ENCODE assay signal across 9 mouse cellular contexts in the genomic region with DNA sequence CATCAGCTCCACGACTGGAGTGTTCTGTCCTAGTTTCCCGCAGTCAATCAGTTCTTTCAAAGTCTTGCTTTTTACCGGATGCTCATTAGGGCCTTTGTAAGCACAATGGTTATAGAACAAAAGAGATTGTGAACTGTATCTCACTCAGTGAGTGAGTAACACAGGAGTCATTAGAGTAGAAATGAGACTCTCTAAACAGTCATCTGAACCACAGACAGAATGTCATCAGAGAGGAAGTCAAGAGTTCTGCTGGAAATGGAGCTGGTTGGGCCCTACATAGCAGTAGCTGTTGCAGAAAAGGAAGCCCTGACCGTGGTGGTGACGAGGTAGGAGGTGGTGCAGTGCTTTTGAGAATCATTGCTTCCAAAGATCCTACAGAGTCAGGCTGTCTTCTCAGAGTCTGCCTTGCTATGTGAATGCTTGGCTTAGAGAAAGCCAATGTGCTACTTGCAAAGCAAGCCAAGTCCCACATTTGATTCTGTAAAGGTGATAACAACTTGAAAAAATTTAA. TPM values are rescaled to one million over a fixed set of nuclear protein-coding genes. Genes with fewer than 3 reads are reported as not detected.
DNase-seq lines count a peak whose midpoint lies in the region; ATAC-seq lines count a peak whose summit lies in the region.
"Had no signal": no experiment of that assay in that cellular context is flagged by ENCODE, and none has a peak within 500 bp of the region (broad histone marks: within the 10 kb centered on the region; RNA-seq: fewer than 3 reads in every experiment).

No protein-coding gene starts in this region.

- no peak overlapping the region for H3K27ac ChIP-seq in heart, embryonic 10.5 days
- no peak overlapping the region for H3K27ac ChIP-seq in neural tube, embryonic 15.5 days (replicated peaks)

- peak; percentile 80 for ATAC-seq in granulocyte monocyte progenitor cell, adult 5-6 weeks (replicated peaks; ENCODE audit: poor library complexity, severe bottlenecking)
- no peak for ATAC-seq in neural tube, embryonic 15.5 days (ENCODE audit: low FRiP score)

- H3K36me3 ChIP-seq in heart, embryonic 10.5 days, result no peaks in the 10 kb centered on the region
- H3K36me3 ChIP-seq in neural tube, embryonic 15.5 days, result no peaks in the 10 kb centered on the region

- no peaks in the 10 kb centered on the region for H3K9me3 ChIP-seq in heart, embryonic 10.5 days
- H3K9me3 ChIP-seq in neural tube, embryonic 15.5 days (replicated peaks), result no peaks in the 10 kb centered on the region

- H3K9ac ChIP-seq in neural tube, embryonic 15.5 days (replicated peaks), result no peak overlapping the region

- H3K4me3 ChIP-seq in heart, embryonic 10.5 days, result no peak overlapping the region
- no peak overlapping the region for H3K4me3 ChIP-seq in neural tube, embryonic 15.5 days (replicated peaks)

- no peak overlapping the region for H3K4me2 ChIP-seq in neural tube, embryonic 15.5 days

- DNase-seq in heart, adult 18-20 months, result peak; percentile 34 to 35
- DNase-seq in heart, embryonic 10.5 days (ENCODE audit: low spot score), result no peak
- peak; percentile 40 for DNase-seq in right cerebral cortex, adult 18-20 months
- no peak for DNase-seq in right cerebral cortex, postnatal 14 days
- peak; percentile 35 for DNase-seq in thymus, postnatal 0 days (ENCODE audit: low spot score)
- DNase-seq in urinary bladder, postnatal 14 days (ENCODE audit: low spot score), result no peak
- DNase-seq: cerebellum, postnatal 36 days had no signal

- peaks cover 12% of the 10 kb centered on the region for H3K4me1 ChIP-seq in heart, embryonic 10.5 days
- no peaks in the 10 kb centered on the region for H3K4me1 ChIP-seq in neural tube, embryonic 15.5 days

- no peaks in the 10 kb centered on the region for H3K27me3 ChIP-seq in heart, embryonic 10.5 days (ENCODE audit: insufficient read depth, poor library complexity, severe bottlenecking)
- H3K27me3 ChIP-seq in neural tube, embryonic 15.5 days (replicated peaks), result no peaks in the 10 kb centered on the region

- WGBS in heart, embryonic 10.5 days, result 71% methylated on average over 5 of the region's 5 CpGs
- 35% methylated on average over 5 of the region's 5 CpGs for WGBS in neural tube, embryonic 15.5 days

RNA-seq across cellular contexts. Expression of a gene that starts 40.5 kb away (rescaled TPM):
- total RNA-seq in heart, adult 18-20 months (2021), result 100 to 1,000 TPM; 143 TPM
- polyA plus RNA-seq in heart, embryonic 10.5 days (2016; fragmentation: Nextera tagmentation; extraction: Ambion mirVana), result 428 and 460 TPM in 2 replicates
- total RNA-seq in granulocyte monocyte progenitor cell, adult 5-6 weeks (2014; fragmentation: Nextera tagmentation), result 274 and 294 TPM in 2 replicates
- total RNA-seq in granulocyte monocyte progenitor cell, adult 5-6 weeks (2017), result 340 and 376 TPM in 2 replicates
- polyA plus RNA-seq in thymus, postnatal 0 days (2015; fragmentation: Nextera tagmentation; extraction: Ambion mirVana), result 459 and 475 TPM in 2 replicates
- 345 and 353 TPM in 2 replicates for polyA plus RNA-seq in neural tube, embryonic 15.5 days (2015; fragmentation: Nextera tagmentation; extraction: Ambion mirVana)

Comparison
In these comparisons a context has a peak if more than half of its experiments do, and no peak if none do; other contexts are left out.
1. DNase-seq: peak in heart, adult 18-20 months (2 of 2), right cerebral cortex, adult 18-20 months (single experiment) and thymus, postnatal 0 days (single experiment); none in heart, embryonic 10.5 days (single experiment), right cerebral cortex, postnatal 14 days (single experiment) and urinary bladder, postnatal 14 days (single experiment).